In the genomic region with DNA sequence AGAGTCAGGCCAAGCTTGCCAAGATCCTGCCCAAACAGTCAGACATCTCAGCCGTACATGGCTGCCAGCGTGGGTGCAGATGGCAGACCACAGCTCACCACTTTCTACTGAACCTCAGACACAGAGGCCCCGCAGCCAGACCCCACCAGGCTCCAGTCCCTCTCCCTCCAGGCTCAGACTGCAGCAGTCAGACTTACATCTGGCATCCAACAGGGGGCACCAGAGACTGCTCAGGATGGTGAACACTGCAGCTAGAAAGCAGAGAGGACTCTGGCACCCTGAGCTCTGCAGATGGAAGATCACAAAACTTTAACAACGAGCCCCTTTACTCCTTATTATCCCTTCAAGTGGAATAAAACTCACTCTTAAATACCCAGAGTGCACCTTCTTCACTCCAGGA, we compare ENCODE assay signal across 9 mouse cellular contexts. TPM values are rescaled to one million over a fixed set of nuclear protein-coding genes. Genes with fewer than 3 reads are reported as not detected.
DNase-seq lines count a peak whose midpoint lies in the region; ATAC-seq and TF ChIP-seq lines count a peak whose summit lies in the region.
"Had no signal": no experiment of that assay in that cellular context is flagged by ENCODE, and none has a peak within 500 bp of the region (broad histone marks: within the 10 kb centered on the region; RNA-seq: fewer than 3 reads in every experiment).

No protein-coding gene starts in this region.

- in situ Hi-C loops in ES-E14 (cut with MboI; ENCODE audit: low sequenced_read_pairs in 2 of 2, unreplicated experiment in 2 of 2), result no loop called here

- H3K9me3 ChIP-seq in ES-E14 (ENCODE audit: control insufficient read depth, insufficient read depth, low read depth, low read length), result no peaks in the 10 kb centered on the region
- H3K9me3 ChIP-seq in embryonic facial prominence, embryonic 15.5 days (replicated peaks), result no peaks in the 10 kb centered on the region

- H3K4me1 ChIP-seq in ES-E14 (ENCODE audit: control insufficient read depth in 2 of 2, insufficient read depth in 2 of 2, low read length in 2 of 2, poor library complexity in 1 of 2), result no peaks in the 10 kb centered on the region
- no peaks in the 10 kb centered on the region for H3K4me1 ChIP-seq in embryonic facial prominence, embryonic 15.5 days

- 12% methylated on average over 4 of the region's 4 CpGs for WGBS in embryonic facial prominence, embryonic 15.5 days

- H3K4me2 ChIP-seq in embryonic facial prominence, embryonic 15.5 days (replicated peaks), result no peak overlapping the region

- no peak overlapping the region for H3K4me3 ChIP-seq in ES-E14 (ENCODE audit: insufficient read depth in 1 of 2, low read depth in 1 of 2, low read length in 2 of 2, poor library complexity in 1 of 2, severe bottlenecking in 1 of 2)
- H3K4me3 ChIP-seq in embryonic facial prominence, embryonic 15.5 days (replicated peaks), result no peak overlapping the region

- H3K27ac ChIP-seq in ES-E14 (ENCODE audit: insufficient read depth, low read depth, low read length, poor library complexity, severe bottlenecking), result no peak overlapping the region
- H3K27ac ChIP-seq in embryonic facial prominence, embryonic 15.5 days (replicated peaks), result no peak overlapping the region
- H3K27ac ChIP-seq: macrophage had no signal

- H3K27me3 ChIP-seq in embryonic facial prominence, embryonic 15.5 days, result peaks cover 21% of the 10 kb centered on the region

- H3K9ac ChIP-seq in ES-E14 (ENCODE audit: insufficient read depth, low read depth, low read length, poor library complexity, severe bottlenecking), result no peak overlapping the region
- H3K9ac ChIP-seq in embryonic facial prominence, embryonic 15.5 days, result no peak overlapping the region

- peak; percentile 47 for DNase-seq in ES-E14 (ENCODE audit: low read depth, low spot score)
- peak; percentile 27 to 48 for DNase-seq in adrenal gland, postnatal 4 days (ENCODE audit: low spot score in 2 of 2)
- DNase-seq in heart, postnatal 14 days, result peak; percentile 74 to 83
- DNase-seq in layer of hippocampus, adult 18-20 months (ENCODE audit: low spot score in 2 of 2), result peak; percentile 67 to 81
- DNase-seq in lung, postnatal 10 days, result peak; percentile 84
- DNase-seq in right cerebral cortex, adult 18-20 months, result peak; percentile 68

- intact Hi-C loops in heart, postnatal 14 days (cut with DNase I), result loop anchor here (2.0 to 5.0 kb wide), 2 partner anchors 163 to 317 kb away; no protein-coding TSS in a partner anchor

- H3K36me3 ChIP-seq in ES-E14 (ENCODE audit: control insufficient read depth, insufficient read depth, low read length, poor library complexity, severe bottlenecking), result no peaks in the 10 kb centered on the region
- H3K36me3 ChIP-seq in embryonic facial prominence, embryonic 15.5 days, result no peaks in the 10 kb centered on the region

- peak; percentile 68; the same call in 1 of the 2 replicates for ATAC-seq in embryonic facial prominence, embryonic 15.5 days (ENCODE audit: insufficient number of reproducible peaks, low FRiP score, low TSS enrichment, low read depth)
- no peak for ATAC-seq in erythroblast, adult 5-6 weeks (replicated peaks; ENCODE audit: low FRiP score, poor library complexity, severe bottlenecking)

TF ChIP-seq in ES-E14, 5 proteins besides CTCF, POLR2A, EP300 and RAD21:
- TF ChIP-seq ZC3H11A (IDR thresholded peaks at IDR 0.05; ENCODE audit: borderline replicate concordance, low read depth, low read length) (peak; percentile 75; the same call in 1 of the 2 replicates), MAFK (IDR thresholded peaks at IDR 0.05; ENCODE audit: insufficient read depth, low read depth, low read length) (no peak)

RNA-seq across cellular contexts. Expression of gene Mrps22, which starts 44.3 kb away (rescaled TPM):
- total RNA-seq in ES-E14 (2012; rRNA removed), result 34.2 and 48.3 TPM in 2 replicates
- 10 to 100 TPM; 48.5 to 56.7 TPM for total RNA-seq in adrenal gland, postnatal 4 days (2021)
- polyA plus RNA-seq in embryonic facial prominence, embryonic 15.5 days (2015; fragmentation: Nextera tagmentation; extraction: Ambion mirVana), result 47.5 and 49.3 TPM in 2 replicates
- total RNA-seq in heart, postnatal 14 days (2021), result 10 to 100 TPM; 28.6 to 34.1 TPM
- 10 to 100 TPM; 29.6 to 35.2 TPM for total RNA-seq in layer of hippocampus, adult 18-20 months (2021)
- total RNA-seq in erythroblast, adult 5-6 weeks (2015; ENCODE audit: low replicate concordance), result 3.3 and 9.6 TPM in 2 replicates
- 15.9 and 25.6 TPM in 2 replicates for total RNA-seq in erythroblast, adult 5-6 weeks (2017; ENCODE audit: low replicate concordance)
